Mouse (Mus musculus) left cerebral cortex, postnatal 4 days (tissue): Measurements from ENCODE around the gene Rgs7bp. TPM values are rescaled to one million over a fixed set of nuclear protein-coding genes. Genes with fewer than 3 reads are reported as not detected.

Experiments used
- DNase-seq: peaks from one replicate; pipeline ENCODE4 v3.0.0-alpha.2; 2022
- intact Hi-C: fragments of 180-260 bp; cut with DNase I; formaldehyde crosslinking; loops from one replicate; pipeline ENCODE4 v1.15.1; 2025
- total RNA-seq, 2 experiments: library from RNA; stranded (reverse); gene quantifications; 2 replicates each; pipeline ENCODE4 v1.2.3; 2021

The Rgs7bp gene
- total RNA-seq, 2 experiments from 2014 or later = 32.5 to 34.2 TPM

DNA sequence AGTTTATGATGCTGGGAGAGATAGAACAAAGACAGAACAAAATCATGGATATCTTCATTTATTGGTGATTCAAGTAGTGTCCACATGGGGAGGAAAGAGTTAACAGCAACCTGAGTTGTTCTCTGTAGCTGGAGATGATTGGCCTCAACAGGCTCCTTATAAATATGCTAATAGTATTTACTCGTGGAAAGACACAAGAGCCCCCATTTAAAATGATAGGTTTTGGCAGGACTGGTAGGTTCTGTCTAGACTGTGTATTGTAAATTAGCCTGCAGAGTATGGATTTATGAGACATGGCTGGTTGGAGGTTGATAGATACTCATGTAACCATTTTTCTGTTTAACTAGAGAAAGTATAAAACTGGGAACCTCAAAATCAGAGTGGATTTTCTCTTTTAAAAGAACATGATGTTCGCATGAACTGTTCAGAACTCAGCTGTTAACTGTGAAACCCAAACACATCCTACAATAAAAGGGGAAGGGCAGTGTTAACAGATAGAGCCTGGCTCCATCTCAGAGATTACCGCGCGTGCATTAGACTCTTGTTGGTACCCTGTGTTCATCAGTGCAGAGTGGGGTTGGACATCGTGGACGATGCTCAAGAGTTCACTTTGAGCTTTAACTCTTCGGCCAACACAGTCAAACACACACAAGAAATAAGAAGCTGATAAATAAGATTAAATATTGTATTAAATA is 38.9 kb downstream of the Rgs7bp start:
- intact Hi-C loops = no loop called here
- no peak for DNase-seq

DNA sequence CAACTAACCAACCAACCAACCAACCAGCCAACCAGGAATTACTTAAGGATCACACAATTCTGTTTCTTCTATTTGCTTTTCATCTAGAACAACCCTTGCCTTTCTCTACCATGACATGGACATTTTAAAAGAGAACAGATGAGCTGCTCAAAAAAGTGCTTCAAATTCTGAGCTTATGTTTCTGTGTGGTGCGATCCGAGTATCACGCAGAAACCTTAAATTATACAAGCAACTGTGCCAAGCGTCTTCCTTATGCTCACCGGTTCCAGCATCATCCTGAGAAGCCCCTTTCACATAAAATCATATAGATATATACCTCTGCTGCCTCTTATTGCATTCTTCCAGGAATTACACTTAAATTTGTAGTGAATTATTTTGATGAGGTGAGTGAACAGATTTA is 43.4 kb downstream of the Rgs7bp start:
- DNase-seq = no peak
- intact Hi-C loops = no loop called here

DNA sequence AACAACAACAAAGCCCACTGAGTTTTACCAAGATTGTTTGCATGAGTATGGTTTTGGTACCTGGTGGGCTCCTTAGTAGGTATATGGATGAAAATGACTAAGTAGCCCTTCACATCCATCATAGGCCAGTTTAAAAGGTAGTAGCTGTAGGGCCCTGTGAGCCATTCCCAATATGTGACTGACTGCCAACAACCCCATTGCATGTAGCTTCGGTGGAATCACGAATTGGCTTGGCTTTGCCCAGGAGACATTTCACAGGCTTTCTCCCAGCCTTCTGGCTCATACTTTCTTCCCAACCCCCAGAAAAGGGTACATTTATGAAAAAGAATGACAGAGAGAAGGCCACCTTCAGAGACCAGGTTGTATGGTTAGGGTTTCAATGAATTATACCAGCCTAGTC is 45.8 kb downstream of the Rgs7bp start:
- DNase-seq = no peak
- intact Hi-C loops = no loop called here

- intact Hi-C loops = no loop called here
Observed at GRCm38 (mm10) chr13:105002831-105003157, 51.9 kb downstream of the Rgs7bp start.

GRCm38 (mm10) chr13:105002132-105002830 is 52.4 kb downstream of the Rgs7bp start:
- peak; percentile 42 for DNase-seq
- intact Hi-C loops = no loop called here

More at GRCm38 (mm10) chr13:105002831-105003157, 51.9 kb downstream of the Rgs7bp start:
- DNase-seq = no peak

GRCm38 (mm10) chr13:105001714-105002113 is 53.0 kb downstream of the Rgs7bp start:
- peak; percentile 23 for DNase-seq
- intact Hi-C loops = no loop called here

- intact Hi-C loops = loop anchor here (5.0 kb wide), 1 partner anchor 63 kb away; the partner anchor contains the start of gene Rgs7bp
- no peak for DNase-seq
Observed at GRCm38 (mm10) chr13:104988811-104989258, 65.9 kb downstream of the Rgs7bp start.

DNA sequence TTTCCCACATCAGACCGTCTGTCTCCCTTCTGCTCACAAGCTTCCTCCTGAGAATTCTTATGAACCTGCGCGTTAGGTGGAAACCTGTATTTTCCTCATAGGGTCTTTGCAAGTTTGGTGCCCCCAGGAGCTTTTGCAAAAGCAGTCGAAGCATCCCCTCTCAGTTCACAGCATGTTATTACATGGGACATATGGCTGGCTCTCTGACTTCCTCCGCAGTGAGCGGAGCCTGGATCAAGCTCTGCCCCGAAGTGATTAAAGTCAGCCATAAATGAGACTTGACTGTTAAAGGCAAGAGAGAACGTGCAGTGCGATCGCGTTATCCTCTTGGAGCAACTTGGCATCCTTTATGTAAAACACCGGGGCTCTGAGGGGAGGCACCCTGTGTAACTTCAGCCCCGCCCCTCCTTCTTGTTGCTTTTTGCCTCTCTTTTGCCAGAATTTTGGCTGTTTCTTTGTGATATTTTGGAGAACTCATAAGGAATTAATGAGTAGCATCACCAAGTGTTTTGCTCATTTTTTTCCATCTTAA is 66.7 kb downstream of the Rgs7bp start:
- intact Hi-C loops = loop anchor here (5.0 kb wide), 1 partner anchor 64 kb away; the partner anchor contains the start of gene Rgs7bp
- DNase-seq = no peak

DNA sequence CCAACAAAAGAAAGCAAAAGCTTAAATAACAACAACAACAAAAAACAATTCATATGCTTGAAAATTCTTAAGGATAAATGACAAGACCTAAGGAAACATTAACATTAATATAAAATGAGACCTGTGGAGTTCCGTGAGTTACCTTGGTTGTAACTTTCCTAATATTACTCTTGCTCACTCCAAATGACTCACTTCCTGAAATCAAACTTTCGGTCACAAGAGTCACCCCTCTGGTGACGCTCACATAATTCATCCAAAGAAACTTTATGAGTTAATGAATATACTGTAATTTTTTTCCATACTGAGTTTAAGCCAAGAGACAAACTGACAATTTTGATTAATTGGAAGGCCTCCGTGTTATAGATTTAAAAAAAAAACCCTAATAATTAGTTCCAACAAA is 69.0 kb downstream of the Rgs7bp start:
- intact Hi-C loops = loop anchor here (5.0 kb wide), 1 partner anchor 67 kb away; the partner anchor contains the start of gene Rgs7bp
- DNase-seq = no peak

GRCm38 (mm10) chr13:104983989-104984388 is 70.7 kb downstream of the Rgs7bp start:
- DNase-seq = no peak
- intact Hi-C loops = no loop called here

DNA sequence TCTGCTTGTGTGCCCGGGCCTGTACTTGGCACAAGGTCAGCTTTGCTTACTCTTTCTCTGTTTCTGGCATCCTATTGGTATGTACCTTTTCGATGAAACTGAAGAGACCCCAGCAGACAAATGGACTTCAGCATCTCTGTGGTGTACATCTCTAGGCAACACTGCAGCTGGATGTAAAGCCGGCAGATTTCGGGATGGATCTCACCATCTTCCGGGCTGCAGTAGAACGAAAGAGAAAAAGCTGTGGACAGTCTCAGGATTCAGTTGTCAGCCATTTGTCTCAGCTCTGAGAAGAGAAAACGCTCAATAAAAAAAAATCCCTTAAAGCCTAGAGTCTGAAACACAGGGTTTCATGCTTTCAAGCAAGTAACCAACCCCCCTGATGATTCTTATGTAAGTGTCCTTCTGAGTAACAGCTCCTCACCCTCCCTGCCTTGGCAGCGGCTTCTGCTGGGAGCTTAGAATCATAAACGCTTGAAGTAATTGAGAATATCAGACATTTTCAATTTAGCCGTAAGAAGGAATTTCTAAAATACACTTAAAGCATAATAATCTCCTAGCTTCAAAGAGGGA is 71.9 kb downstream of the Rgs7bp start:
- intact Hi-C loops = no loop called here
- no peak for DNase-seq

- intact Hi-C loops = no loop called here
- no peak for DNase-seq
Observed at GRCm38 (mm10) chr13:104978176-104978575, 76.6 kb downstream of the Rgs7bp start.

GRCm38 (mm10) chr13:104967486-104967885 is 87.2 kb downstream of the Rgs7bp start:
- intact Hi-C loops = no loop called here
- DNase-seq = no peak

DNA sequence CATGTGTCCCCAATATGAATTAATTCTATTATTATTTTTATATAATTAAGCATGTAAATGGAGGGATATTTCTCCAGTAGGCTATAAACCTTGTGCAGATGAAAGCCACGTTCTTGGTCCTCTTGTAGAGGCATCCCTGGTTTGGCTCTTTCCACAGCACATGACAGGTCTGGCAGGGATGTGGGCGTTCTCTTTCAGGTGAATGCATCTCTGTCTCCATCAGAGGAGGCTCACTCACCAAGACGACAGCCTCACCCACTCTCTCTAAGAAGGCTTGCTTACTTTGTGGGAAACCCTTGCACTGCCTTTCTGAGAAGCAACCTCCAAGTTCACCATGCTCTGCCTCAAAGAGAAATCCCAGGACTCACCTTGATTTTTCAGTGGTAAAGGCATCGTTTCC is 91.0 kb downstream of the Rgs7bp start:
- intact Hi-C loops = no loop called here
- DNase-seq = no peak

DNA sequence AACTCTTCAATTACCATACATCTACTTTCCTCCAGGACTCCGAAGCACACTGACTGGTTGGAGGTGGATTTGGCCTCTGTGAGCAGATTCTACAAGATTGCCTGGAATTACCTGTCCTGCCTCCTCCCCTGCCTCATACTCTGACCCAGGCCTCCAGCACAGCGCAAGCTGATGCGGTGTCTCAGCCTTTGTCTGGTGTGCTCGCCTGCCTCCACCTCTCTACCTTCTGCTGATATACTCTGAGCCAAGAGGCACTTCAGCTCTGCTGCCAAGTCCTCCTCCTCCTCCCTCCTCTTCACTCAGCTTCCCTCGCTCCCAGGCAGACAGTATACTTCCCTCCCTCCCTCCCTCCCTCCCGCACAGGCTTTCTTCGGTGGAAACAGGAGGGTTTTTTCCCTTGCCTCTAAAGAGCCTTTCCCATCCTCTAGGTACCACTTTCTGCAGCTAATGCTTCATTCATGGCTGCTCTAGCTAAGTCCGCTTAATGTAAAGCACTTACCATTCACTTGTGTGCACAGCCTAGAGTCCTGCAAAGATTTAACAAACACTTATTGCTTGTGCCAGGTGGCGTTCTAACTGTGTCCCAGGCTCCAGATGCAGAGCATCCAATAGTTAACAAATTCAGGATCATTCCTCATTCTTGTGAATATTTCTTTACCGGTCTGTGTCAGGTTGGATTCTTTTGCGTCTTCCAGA is 91.9 kb downstream of the Rgs7bp start:
- intact Hi-C loops = no loop called here
- peak; percentile 62 for DNase-seq

DNA sequence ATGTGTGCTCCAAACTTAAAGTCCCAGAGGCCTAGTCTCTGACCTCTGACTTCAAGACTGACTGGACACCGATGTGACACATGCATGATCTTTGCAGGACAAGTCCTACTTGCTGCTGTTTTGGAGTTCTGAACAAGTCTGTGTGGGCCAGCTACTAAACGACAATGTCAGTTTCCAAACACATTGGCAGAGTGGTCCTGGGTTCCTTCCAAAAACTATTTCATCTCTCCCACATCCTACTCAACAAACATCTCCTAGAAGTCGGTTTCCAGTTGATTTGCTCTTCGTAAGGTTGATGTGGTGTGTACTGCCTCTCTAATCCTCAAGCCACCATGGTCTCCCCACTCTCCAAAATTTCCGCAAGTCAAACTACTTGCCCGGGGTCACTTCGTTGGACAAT is 92.6 kb downstream of the Rgs7bp start:
- intact Hi-C loops = no loop called here
- DNase-seq = no peak

DNA sequence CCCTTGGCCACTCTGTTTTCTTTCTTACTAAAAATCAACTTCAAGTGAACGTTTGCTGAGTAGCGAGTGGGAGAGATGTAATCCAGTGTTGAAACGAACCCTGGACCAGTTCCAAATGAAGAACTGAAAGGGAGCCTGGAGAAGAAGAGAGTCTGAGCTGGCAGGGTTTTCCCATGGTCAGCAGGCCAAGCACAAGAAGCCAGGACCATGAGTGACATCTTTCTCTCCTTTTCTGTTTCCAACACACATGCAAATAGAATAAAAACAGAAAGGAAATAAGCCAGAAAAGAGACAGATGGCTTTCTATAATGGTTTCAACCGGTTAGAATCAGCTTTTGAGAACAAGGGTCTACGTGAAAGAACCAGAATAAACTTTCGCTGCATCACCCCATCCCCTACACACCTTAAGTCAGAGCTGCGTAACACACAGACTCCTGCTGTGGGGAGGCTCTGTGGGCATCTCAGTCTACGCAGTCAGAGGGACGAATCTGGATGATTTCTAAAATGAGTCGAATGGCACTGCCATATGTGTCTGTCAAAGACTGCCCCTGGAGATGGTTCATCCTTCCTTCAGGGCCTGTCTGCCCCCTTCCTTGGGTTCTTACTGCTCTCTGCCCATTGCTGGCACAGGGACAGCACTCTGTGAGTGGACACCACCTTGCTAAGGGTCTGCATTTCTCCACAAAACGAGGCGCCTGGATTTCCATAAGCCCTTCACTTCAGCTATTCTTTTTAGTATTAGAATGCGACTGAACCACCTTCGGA is 93.6 kb downstream of the Rgs7bp start:
- intact Hi-C loops = no loop called here
- DNase-seq = peak; percentile 29

DNA sequence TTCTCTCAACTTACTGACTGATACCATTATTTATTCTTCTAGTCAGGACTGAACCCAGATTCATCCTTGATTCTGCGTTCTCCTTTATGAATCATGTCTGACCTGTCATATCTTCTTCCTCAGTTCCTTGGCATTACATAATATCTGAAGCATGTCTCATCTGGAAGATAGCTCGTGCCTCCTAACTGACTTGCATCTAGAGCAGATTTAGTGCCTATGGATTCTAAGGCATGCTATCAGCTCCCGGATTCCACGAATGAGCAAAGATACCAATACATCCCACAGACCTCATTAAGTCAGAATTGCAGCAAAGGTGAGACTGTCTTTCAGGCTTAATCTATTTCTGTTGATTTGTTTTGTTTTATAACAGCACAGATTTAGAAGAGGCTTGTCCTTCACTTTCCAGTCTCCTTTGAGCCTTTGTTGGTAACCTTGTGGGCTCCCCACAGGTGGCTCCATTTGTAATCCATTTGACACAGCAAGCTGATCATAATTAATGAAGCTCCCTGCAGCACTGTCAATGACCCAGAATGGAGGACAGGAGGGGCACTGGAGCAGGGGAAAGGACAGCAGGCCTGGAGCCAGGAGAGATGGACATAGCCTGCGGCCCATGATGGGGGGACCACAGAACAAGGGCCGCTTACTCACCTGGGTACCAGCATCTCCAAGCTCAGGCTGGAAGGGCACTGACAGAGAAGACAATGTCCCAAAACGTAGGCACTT is 94.4 kb downstream of the Rgs7bp start:
- intact Hi-C loops = no loop called here
- peak; percentile 32 for DNase-seq

- intact Hi-C loops = no loop called here
- no peak for DNase-seq
Observed at GRCm38 (mm10) chr13:104959733-104960132, 95.0 kb downstream of the Rgs7bp start.
